Mouse (Mus musculus): ENCODE results near the gene Adam19. TPM values are rescaled to one million over a fixed set of nuclear protein-coding genes. Genes with fewer than 3 reads are reported as not detected.

Gene Adam19
- polyA plus RNA-seq (2015; fragmentation: Nextera tagmentation; extraction: Ambion mirVana): 20.7 and 22.2 TPM in 2 replicates

DNA sequence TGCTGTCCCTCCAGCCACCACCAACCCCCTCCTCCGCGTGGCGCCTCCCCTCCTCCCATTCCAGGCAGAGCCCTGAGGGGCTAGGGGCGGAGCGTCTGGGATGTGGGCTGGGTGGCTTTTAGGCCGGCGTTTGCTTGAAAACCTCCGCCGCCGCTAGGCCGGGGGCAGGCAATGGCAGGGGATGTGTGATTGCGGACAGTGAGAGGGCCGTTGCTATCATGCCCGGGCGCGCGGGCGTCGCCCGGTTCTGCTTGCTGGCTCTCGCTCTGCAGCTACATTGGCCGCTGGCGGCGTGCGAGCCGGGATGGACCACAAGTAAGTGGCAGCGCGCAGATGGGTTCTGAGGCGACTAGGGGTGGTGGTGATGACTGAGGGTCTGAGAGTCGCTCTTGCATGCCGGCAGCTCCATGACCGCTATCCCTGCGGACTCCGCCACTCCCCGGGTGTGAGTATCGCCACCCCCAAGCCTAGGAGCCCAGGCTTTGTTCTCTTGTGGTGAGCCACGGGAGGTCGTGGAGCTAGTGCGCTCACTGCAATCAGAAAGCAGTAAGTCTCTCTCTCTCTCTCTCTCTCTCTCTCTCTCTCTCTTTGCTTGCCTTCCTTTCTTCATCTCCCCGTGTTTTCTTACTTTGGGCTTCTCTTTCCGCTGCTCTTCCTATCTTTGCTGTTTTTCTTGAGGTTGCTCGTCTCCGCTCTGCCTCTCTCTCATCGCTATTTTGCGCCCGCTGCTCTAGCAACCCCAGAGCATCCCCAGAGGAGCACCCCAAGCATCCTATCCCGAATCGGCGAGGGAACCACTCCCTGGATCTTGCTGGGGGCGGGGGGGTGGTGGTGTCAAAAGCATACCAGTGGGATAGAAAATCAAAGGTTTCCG lies at the start of gene Adam19:
Adam19 (plus strand) TSS at position 97 of the 874 bp plus-strand sequence.
- Histone ChIP-seq H3K4me1 (replicated peaks; ENCODE audit: control insufficient read depth, insufficient read depth, low read length) (peaks cover 29% of the 10 kb centered on the region), H3K27me3 (ENCODE audit: control insufficient read depth, insufficient read depth, low read depth, low read length) (peaks cover 5% of the 10 kb centered on the region; the same call in 1 of the 2 replicates), H3K9ac (ENCODE audit: low read length) (peak within 1 kb of the TSS; percentile 74), H3K9me3 (ENCODE audit: control insufficient read depth, low read length) (no peaks in the 10 kb centered on the region), H3K4me2 (ENCODE audit: low read depth, low read length) (peak within 1 kb of the TSS; percentile 53), H3K27ac (ENCODE audit: low read length) (peak within 1 kb of the TSS; percentile 83), H3K4me3 (ENCODE audit: low read length) (peak within 1 kb of the TSS; percentile 66), H3K36me3 (ENCODE audit: control insufficient read depth, insufficient read depth, low read length) (no peaks in the 10 kb centered on the region)
- WGBS: 0% methylated on average over 51 of the region's 51 CpGs
- peak; percentile 89 for ATAC-seq (ENCODE audit: low read depth)

DNA sequence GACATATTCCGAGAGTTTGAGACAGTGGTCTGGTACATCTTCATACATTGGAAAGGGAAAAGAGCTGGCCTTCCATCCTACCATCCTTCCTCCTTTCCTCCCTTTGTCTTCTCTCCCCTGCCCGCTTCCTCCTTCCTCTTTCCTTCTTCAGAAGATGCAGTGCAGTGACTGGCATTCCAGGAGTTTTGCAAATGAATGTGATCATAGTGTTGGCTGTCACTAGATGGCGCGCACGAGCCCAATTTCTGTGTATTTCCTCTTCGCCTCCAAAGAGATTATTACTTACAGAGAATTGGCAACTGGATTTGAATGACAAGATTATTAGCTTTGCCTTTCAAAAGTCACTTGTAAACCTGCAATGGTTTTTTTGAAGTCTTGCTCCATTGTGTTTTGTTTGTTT lies 39.7 kb upstream of the Adam19 start:
- Histone ChIP-seq H3K4me3 (ENCODE audit: low read length) (no peak overlapping the region), H3K27ac (ENCODE audit: low read length) (no peak overlapping the region)
- no peak; the same call in 1 of the 2 replicates for ATAC-seq (ENCODE audit: low read depth)

DNA sequence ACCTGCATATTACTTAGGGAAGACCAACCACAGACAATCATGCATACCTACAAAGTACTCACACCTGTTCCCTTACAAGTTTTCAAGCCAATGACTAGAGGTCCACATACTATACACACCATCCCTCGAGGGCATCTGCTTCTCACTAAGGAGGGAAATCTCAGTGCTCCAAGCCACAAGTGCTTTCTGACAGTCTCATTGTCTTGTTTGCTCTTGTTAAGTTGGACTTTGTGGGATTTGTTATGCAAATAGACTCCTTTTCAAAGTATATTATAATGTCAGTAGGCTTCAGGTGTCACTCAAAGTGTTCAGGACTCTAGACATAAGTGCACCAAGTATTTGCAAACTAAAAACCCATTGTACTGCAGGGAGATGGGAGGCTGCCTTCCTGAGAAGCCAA lies 35.5 kb upstream of the Adam19 start:
- no peak overlapping the region for H3K4me3 ChIP-seq (ENCODE audit: low read length)
- no peak for ATAC-seq (ENCODE audit: low read depth)
- H3K4me2 ChIP-seq (ENCODE audit: low read depth, low read length): no peak overlapping the region
- H3K9ac ChIP-seq (ENCODE audit: low read length): no peak overlapping the region
- H3K27ac ChIP-seq (ENCODE audit: low read length): no peak overlapping the region
- H3K9me3 ChIP-seq (ENCODE audit: control insufficient read depth, low read length): no peaks in the 10 kb centered on the region
- no peaks in the 10 kb centered on the region for H3K27me3 ChIP-seq (ENCODE audit: control insufficient read depth, insufficient read depth, low read depth, low read length)
- H3K36me3 ChIP-seq (ENCODE audit: control insufficient read depth, insufficient read depth, low read length): no peaks in the 10 kb centered on the region
- WGBS: 70% methylated on average over 1 of the region's 1 CpGs
- H3K4me1 ChIP-seq (replicated peaks; ENCODE audit: control insufficient read depth, insufficient read depth, low read length): no peaks in the 10 kb centered on the region; the same call in 1 of the 2 replicates

More for the DNA sequence above, 39.7 kb upstream of the Adam19 start:
- Histone ChIP-seq H3K4me2 (ENCODE audit: low read depth, low read length) (no peak overlapping the region), H3K9ac (ENCODE audit: low read length) (no peak overlapping the region), H3K27me3 (ENCODE audit: control insufficient read depth, insufficient read depth, low read depth, low read length) (no peaks in the 10 kb centered on the region), H3K36me3 (ENCODE audit: control insufficient read depth, insufficient read depth, low read length) (no peaks in the 10 kb centered on the region), H3K9me3 (ENCODE audit: control insufficient read depth, low read length) (no peaks in the 10 kb centered on the region), H3K4me1 (replicated peaks; ENCODE audit: control insufficient read depth, insufficient read depth, low read length) (no peaks in the 10 kb centered on the region; the same call in 1 of the 2 replicates)
- WGBS: 13% methylated on average over 6 of the region's 6 CpGs

DNA sequence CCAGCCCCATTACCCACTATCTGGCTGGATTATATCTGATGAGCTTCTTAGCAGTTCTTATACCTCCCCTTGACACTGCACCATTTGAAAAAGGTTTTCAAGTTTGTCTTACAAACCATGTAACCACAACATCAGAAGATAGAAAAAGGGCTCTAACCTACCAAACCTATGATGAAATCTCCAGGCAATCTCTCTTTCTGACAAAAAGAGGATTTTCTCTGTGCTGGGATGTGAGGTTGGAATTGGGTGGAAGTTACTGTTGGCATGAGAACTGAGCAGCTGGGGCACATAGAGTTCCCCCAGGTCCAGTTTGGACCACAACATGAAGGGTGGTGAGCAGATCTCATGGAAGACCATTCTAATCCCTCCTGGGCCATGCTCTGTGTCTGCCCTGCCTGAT lies 33.9 kb upstream of the Adam19 start:
- Histone ChIP-seq H3K9ac (ENCODE audit: low read length) (no peak overlapping the region), H3K4me1 (replicated peaks; ENCODE audit: control insufficient read depth, insufficient read depth, low read length) (peaks cover 4% of the 10 kb centered on the region; the same call in 1 of the 2 replicates), H3K4me3 (ENCODE audit: low read length) (no peak overlapping the region), H3K27me3 (ENCODE audit: control insufficient read depth, insufficient read depth, low read depth, low read length) (no peaks in the 10 kb centered on the region), H3K36me3 (ENCODE audit: control insufficient read depth, insufficient read depth, low read length) (no peaks in the 10 kb centered on the region), H3K27ac (ENCODE audit: low read length) (no peak overlapping the region), H3K4me2 (ENCODE audit: low read depth, low read length) (no peak overlapping the region), H3K9me3 (ENCODE audit: control insufficient read depth, low read length) (no peaks in the 10 kb centered on the region)
- no peak for ATAC-seq (ENCODE audit: low read depth)

DNA sequence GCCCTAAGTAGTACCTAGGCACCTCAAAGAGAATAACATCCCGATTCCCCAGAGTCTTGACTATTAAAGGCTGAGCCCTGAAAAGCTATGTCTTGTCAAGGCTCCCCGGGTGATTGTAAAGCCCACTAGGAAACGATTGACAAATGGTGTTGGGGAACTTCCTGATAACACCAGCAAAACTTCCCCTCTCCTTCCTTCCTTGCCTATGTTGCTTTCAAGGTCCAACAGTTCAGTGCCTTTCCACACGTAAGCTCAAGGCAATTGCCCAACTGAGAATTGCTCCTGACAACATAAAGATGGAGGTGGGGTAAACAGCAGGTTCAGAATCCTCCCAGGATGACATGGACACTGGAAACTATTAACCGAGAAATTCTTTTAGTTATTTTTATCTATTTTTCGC lies 32.8 kb upstream of the Adam19 start:
- Histone ChIP-seq H3K27ac (ENCODE audit: low read length) (no peak overlapping the region), H3K27me3 (ENCODE audit: control insufficient read depth, insufficient read depth, low read depth, low read length) (no peaks in the 10 kb centered on the region), H3K9ac (ENCODE audit: low read length) (no peak overlapping the region), H3K4me1 (replicated peaks; ENCODE audit: control insufficient read depth, insufficient read depth, low read length) (peaks cover 4% of the 10 kb centered on the region; the same call in 1 of the 2 replicates), H3K4me2 (ENCODE audit: low read depth, low read length) (no peak overlapping the region), H3K4me3 (ENCODE audit: low read length) (no peak overlapping the region), H3K36me3 (ENCODE audit: control insufficient read depth, insufficient read depth, low read length) (no peaks in the 10 kb centered on the region), H3K9me3 (ENCODE audit: control insufficient read depth, low read length) (no peaks in the 10 kb centered on the region)
- ATAC-seq (ENCODE audit: low read depth): no peak
- WGBS: 67% methylated on average over 6 of the region's 6 CpGs

DNA sequence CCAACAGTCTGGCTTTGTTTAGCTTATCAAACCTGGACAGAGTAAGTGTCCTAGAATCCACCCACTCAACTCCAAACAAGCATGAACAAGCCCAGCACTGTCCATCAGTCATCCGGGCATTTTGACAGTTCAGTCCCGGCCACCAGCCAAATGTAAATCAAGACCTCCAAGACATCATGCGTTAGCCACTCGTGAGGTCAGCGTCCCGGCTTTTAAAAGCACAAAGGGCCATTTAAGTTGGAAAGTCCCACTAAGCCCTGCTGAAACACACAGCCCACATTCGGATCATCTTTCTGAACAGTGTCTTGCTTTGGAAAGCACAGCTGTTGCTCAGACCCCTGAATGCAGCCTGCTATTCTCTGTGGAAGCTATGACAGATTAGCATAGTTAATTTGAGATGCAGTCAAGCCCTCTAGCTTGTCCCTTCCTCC lies 29.8 kb upstream of the Adam19 start:
- no peaks in the 10 kb centered on the region for H3K36me3 ChIP-seq (ENCODE audit: control insufficient read depth, insufficient read depth, low read length)
- H3K9me3 ChIP-seq (ENCODE audit: control insufficient read depth, low read length): no peaks in the 10 kb centered on the region
- H3K27ac ChIP-seq (ENCODE audit: low read length): no peak overlapping the region
- peak; percentile 85 for ATAC-seq (ENCODE audit: low read depth)
- H3K4me3 ChIP-seq (ENCODE audit: low read length): no peak overlapping the region
- WGBS: 8% methylated on average over 7 of the region's 7 CpGs
- H3K4me2 ChIP-seq (ENCODE audit: low read depth, low read length): no peak overlapping the region
- H3K4me1 ChIP-seq (replicated peaks; ENCODE audit: control insufficient read depth, insufficient read depth, low read length): peaks cover 4% of the 10 kb centered on the region; the same call in 1 of the 2 replicates
- H3K27me3 ChIP-seq (ENCODE audit: control insufficient read depth, insufficient read depth, low read depth, low read length): no peaks in the 10 kb centered on the region
- no peak overlapping the region for H3K9ac ChIP-seq (ENCODE audit: low read length)

DNA sequence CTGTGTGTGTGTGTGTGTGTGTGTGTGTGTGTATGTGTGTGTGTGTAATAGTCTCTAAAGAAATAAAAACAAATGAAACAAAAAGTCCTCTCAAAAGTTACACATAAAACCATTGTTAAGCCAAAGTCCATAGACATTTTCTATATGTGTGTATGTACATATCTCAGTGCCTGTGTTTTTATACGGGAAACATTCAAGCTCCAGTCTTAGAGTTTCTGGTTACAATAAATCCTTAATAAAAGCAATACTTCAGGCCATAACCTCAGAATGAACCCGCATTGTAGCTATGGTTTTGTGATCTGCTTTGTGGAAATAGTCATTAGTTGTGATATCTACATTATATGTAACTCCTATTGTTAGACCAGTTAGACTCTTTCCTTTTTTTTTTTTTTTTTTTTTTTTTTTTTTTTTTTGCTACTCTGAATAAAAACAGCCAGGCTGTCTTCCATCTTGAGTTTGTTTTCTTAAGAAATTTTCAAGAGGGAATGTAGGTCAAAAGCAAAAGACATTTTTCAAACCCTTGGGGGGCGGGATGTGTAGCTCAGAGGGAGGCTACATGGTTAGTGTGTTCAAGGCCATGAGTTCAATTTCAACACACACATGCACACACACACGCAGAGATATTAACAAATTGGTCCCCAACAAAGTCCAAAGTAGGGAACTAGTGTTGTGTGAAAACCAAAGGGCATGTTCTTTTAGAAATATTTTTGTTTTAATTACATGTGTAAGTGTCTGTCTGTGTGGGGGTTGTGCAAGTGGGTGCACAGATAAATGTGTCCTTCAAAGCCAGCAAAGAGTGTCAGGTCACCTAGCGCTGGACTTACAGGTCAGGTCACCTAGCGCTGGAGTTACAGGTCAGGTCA lies 27.6 kb upstream of the Adam19 start:
- Histone ChIP-seq H3K9ac (ENCODE audit: low read length) (no peak overlapping the region), H3K4me1 (replicated peaks; ENCODE audit: control insufficient read depth, insufficient read depth, low read length) (peaks cover 4% of the 10 kb centered on the region; the same call in 1 of the 2 replicates), H3K4me2 (ENCODE audit: low read depth, low read length) (no peak overlapping the region), H3K9me3 (ENCODE audit: control insufficient read depth, low read length) (no peaks in the 10 kb centered on the region), H3K4me3 (ENCODE audit: low read length) (no peak overlapping the region), H3K27ac (ENCODE audit: low read length) (no peak overlapping the region), H3K27me3 (ENCODE audit: control insufficient read depth, insufficient read depth, low read depth, low read length) (no peaks in the 10 kb centered on the region), H3K36me3 (ENCODE audit: control insufficient read depth, insufficient read depth, low read length) (no peaks in the 10 kb centered on the region)
- no peak for ATAC-seq (ENCODE audit: low read depth)
- 74% methylated on average over 6 of the region's 6 CpGs for WGBS

DNA sequence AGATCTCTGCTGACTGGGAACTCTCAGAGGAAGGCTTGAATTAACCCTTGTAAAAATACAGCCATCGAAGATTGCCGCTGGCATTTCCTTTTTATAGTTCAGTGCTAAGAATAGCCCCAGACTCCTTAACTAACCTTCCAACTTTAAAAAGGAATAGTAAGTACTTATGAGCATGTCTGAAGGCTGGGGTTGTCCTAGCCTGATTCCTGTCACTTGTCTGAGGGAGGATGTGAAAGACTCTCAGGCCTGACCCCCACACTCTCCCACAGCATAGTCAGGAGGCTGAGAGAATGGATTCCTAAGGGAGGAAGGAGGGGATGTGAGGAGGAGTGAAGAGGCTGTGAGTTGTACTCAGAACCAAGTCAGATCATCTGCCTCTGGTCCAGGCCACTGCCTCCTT lies 26.3 kb upstream of the Adam19 start:
- Histone ChIP-seq H3K27me3 (ENCODE audit: control insufficient read depth, insufficient read depth, low read depth, low read length) (no peaks in the 10 kb centered on the region), H3K4me2 (ENCODE audit: low read depth, low read length) (no peak overlapping the region), H3K4me1 (replicated peaks; ENCODE audit: control insufficient read depth, insufficient read depth, low read length) (peaks cover 4% of the 10 kb centered on the region; the same call in 1 of the 2 replicates), H3K9ac (ENCODE audit: low read length) (no peak overlapping the region), H3K36me3 (ENCODE audit: control insufficient read depth, insufficient read depth, low read length) (no peaks in the 10 kb centered on the region), H3K9me3 (ENCODE audit: control insufficient read depth, low read length) (no peaks in the 10 kb centered on the region), H3K27ac (ENCODE audit: low read length) (no peak overlapping the region), H3K4me3 (ENCODE audit: low read length) (no peak overlapping the region)
- 28% methylated on average over 2 of the region's 2 CpGs for WGBS
- ATAC-seq (ENCODE audit: low read depth): no peak

DNA sequence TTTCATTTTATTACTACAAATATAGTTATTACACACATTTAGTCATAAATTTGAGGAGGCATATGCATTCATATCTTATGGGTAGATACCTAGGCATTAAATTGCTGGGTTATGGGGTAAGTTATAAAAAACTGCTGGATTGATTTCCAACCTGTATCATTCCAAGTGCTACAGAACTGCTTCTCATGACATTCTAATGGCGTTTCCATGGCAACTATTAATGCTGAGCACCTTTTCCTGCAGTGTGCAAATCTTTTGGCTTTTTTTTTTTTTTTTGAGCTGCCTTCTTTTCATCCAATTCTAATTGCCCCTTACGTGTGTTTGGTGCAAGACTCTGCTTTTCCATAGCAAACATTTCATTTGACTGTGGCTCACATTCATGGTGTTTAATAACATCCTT lies 25.8 kb upstream of the Adam19 start:
- ATAC-seq (ENCODE audit: low read depth): no peak

More for the DNA sequence above, 25.8 kb upstream of the Adam19 start:
- Histone ChIP-seq H3K4me1 (replicated peaks; ENCODE audit: control insufficient read depth, insufficient read depth, low read length) (peaks cover 4% of the 10 kb centered on the region; the same call in 1 of the 2 replicates), H3K27me3 (ENCODE audit: control insufficient read depth, insufficient read depth, low read depth, low read length) (no peaks in the 10 kb centered on the region), H3K36me3 (ENCODE audit: control insufficient read depth, insufficient read depth, low read length) (no peaks in the 10 kb centered on the region), H3K9ac (ENCODE audit: low read length) (no peak overlapping the region), H3K4me2 (ENCODE audit: low read depth, low read length) (no peak overlapping the region), H3K4me3 (ENCODE audit: low read length) (no peak overlapping the region), H3K9me3 (ENCODE audit: control insufficient read depth, low read length) (no peaks in the 10 kb centered on the region), H3K27ac (ENCODE audit: low read length) (no peak overlapping the region)
- WGBS: 80% methylated on average over 2 of the region's 2 CpGs

Measured in lung, embryonic 16.5 days (tissue).